Mouse (Mus musculus) spleen, postnatal 14 days (tissue): Measurements from ENCODE around the gene Diablo.

Experiments used
- DNase-seq, 2 experiments: peaks; one replicate each; pipeline ENCODE4 v3.0.0; 2021 to 2022; ENCODE audit warnings: low spot score in 2 of 2

The Diablo gene

DNA sequence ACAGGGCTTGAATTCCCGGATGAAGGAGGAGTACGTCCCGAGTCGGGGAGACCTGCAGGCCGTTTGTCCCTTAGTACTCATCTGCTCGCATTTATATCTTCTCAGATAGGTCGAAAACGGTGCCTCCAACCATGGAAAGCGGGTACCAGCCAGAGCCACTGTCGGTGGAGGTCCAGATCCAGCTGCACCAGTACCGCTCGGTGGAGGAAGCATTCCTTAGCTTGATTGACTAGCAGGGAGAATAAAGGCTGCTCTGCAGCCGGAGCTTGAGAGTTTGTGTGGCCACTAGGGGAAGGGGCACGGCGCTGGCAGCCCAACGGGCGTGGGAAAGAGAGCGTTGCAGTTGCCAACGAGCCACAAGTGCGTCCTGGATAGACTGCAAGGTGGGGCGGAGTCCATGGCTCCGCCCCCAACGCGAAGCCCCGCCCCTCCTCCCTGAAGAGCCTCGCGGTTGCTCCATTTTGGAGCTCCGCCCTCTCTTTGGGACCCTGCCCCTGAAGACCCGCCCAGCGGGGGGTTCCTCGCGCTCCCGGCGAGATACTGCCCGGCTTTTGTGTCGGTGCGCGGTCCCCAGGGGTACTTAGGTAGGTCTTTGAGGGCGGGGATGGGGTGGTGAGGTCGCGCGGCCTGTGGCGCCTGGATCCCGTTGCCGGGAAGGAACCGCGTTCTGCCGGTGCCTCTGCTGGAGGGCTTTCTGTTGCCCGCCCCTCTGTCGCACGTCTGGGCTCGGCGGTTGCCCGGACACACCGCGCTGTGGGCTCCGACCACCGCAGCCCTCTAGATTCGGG, 15.8 kb downstream of the Diablo start:
- peak; percentile 45 to 57 for DNase-seq

DNA sequence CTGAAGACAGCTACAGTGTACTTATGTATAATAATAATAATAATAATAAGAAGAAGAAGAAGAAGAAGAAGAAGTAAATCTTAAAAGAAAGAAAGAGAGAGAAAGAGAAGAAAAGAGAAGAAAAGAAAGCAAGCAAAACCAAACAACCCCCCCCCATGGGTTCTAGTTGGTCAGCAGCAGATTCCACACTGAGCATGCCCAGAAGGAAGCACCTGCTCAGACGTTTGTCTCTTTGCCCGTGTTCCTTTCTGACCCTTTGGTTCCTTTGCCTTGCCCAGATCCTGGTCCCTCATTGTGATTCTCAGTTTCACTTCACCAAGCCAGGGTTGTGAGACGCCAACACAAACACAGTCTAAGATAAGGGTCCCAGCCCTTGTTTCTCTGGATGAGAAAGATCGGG, 22.0 kb downstream of the Diablo start:
- DNase-seq = no peak

DNA sequence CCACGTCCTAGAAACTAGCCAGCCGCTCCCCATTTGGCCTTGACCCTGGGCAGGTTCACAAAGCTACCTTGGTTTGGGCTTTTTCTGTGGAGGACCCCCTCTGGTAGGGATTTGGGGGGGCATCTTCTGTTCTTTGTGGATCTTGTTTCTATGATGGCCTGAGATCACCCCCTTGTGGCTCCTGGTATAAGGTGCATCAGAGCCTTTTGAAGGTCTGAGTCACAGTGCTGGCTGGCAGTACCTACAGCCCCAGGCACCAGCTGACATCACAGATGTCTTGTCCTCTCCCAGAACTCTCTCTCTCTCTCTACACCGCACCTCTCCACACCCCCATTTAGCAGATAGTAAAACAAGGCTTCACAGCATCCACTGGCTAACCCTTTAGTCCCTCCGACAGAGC, 24.3 kb downstream of the Diablo start:
- DNase-seq = no peak

GRCm38 (mm10) chr5:123489935-123490334, 34.0 kb downstream of the Diablo start:
- no peak for DNase-seq

DNA sequence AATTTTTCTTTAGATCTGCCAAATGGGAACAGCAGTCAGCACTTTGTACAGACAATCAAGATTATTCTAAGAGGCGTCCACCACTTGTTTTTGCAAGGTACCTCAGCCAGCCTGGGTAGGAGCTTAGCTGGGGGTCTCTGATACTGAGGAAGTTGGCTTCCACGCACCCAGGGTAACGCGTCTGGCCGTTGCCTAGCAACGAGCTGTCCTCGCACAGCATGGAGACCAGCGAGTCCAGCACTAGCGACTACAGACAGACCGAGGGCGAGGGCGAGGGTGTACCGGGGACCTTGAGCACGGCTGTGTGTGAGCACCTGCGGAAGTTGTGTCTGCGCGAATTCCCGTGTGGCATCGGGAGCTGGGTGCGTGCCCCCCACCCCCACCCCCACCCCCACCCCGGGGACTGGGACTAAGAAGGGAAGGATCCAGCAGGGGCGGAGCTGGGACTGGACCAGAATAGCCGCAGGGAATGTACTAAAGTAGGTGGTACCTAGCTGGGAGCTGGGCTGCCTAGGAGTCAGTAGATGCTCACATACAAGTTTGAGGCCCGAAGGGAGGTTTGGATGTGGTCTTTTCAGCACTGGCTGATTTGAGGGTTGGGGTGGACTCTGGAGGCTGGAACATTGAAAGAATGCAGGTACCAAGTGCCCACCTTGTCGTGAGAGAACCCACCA, 34.7 kb downstream of the Diablo start, which contains the start of the genes Lrrc43 and Il31:
Gene Lrrc43, plus strand, starts transcription at position 194 of the 674 bp plus-strand sequence.
Gene Il31, minus strand, starts transcription at position 378 of the 674 bp plus-strand sequence.
- no peak for DNase-seq

GRCm38 (mm10) chr5:123487659-123488395, 36.1 kb downstream of the Diablo start:
- DNase-seq = no peak

GRCm38 (mm10) chr5:123473817-123474216, 50.2 kb downstream of the Diablo start:
- DNase-seq = no peak

DNA sequence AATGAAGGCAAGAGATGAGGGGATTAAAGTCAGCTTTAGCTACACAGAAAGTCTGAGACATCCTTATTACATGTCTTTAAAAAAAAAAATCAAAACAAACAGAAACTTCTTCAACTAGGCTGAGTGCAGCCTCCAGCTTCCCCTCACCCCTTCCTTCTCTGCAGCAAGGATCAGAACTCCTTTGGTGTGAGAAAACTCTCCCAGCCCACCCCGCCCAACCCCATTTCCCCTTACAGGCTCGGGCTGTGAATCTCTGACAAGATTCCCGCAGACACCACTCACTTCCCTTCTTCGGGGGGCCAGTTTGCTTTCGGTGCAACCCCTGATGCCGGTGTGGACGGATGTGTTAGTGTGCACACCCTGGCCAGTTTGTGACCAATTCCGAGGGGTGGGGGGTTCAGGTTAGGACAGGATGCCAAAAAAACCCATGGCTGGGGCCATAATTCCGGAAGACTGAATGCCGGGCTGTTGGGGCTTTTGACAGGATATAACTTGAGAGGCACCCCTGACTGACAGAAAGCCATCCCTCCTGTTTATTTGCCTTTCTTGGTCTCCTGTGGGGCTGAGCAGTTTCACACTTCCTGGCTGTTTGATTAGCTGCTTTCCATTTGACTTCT, 53.1 kb downstream of the Diablo start:
- DNase-seq = no peak

DNA sequence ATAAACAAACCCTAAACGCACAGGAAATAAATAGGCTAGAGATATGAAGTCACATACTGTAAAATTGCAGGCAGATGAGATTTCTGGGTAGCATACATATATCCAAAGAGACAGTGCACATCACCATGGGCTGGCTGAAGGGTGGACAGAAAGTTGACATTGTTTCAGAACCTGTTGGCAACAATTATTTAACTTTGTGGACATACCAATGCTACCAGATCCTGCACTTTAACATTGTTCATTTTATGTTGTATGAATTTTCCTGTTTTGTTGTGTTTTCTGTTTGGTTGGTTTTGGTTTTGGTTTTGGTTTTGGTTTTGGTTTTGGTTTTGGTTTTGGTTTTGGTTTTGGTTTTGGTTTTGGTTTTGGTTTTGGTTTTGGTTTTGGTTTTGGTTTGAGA, 59.3 kb downstream of the Diablo start:
- no peak for DNase-seq

DNA sequence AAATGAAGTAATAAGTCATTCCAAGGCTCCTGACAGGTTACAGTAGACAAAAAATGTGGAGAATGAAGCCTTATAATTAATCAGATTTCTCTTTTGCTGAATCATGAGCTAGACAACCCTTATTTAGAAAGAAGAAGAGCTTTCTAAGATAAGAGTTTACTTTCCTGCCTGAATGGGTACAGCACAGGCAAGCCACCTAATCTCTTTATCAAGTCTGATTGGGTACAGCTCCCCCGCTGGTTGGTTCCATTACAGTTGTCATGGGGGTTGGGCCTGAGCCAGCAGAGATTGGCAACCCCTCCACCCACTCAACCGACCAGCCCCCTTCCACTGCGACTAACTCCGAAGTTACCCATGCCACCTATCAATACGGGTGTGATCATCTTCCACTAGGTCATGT, 62.6 kb downstream of the Diablo start:
- DNase-seq = no peak
